Mouse (Mus musculus): ENCODE measurements around the gene Spef1.

DNA sequence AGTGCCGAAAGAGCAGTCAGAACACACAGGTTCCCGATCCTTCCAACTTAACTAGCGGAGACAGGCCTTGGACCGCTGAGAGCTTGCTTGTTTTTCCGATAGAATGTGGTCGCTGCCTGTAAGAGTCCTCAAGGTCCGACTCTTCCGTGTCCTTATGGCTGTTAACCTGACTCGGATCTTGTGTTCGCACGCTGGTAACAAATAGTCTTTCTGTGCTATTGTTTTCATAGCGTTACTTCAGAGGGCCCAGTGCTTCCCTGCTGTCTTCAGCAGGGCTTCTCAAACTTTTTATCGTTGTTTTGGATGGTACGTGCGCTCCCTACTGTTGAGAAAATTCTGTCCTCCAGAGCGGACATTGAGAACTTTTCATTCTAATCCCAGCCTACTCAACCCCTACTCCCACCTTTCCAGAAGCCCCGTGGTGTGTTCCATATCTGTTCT is 26.4 kb downstream of the Spef1 start:
- TF ChIP-seq POLR2AphosphoS5 (IDR thresholded peaks at IDR 0.05; ENCODE audit: insufficient replicate concordance, low read depth, low read length) = no peak
- TF ChIP-seq CTCF (IDR thresholded peaks at IDR 0.05; ENCODE audit: low read depth, low read length) = no peak

Measured in G1E (cell line).